Mouse (Mus musculus): ENCODE results near the gene Cog8. TPM values are rescaled to one million over a fixed set of nuclear protein-coding genes. Genes with fewer than 3 reads are reported as not detected.
A peak's percentile ranks its signal among the peaks of the same experiment; 100 is the strongest.

The Cog8 gene
- polyA plus RNA-seq (2015; fragmentation: Nextera tagmentation; extraction: Ambion mirVana), result 40.0 and 42.0 TPM in 2 replicates

- Histone ChIP-seq H3K4me2 (replicated peaks) (peak within 1 kb of the TSS; percentile 73), H3K9ac (peak within 1 kb of the TSS; percentile 91), H3K27me3 (no peaks in the 10 kb centered on the region), H3K4me3 (replicated peaks) (peak within 1 kb of the TSS; percentile 100), H3K4me1 (peaks cover 23% of the 10 kb centered on the region), H3K9me3 (replicated peaks) (no peaks in the 10 kb centered on the region), H3K36me3 (peaks cover 54% of the 10 kb centered on the region), H3K27ac (replicated peaks) (peak within 1 kb of the TSS; percentile 77)
- ATAC-seq (ENCODE audit: insufficient number of reproducible peaks, low FRiP score, low TSS enrichment, low read depth), result peak; percentile 94
- WGBS, result under 1% methylated on average over 88 of the region's 88 CpGs
These were observed at the start of gene Cog8, which contains the start of gene Nip7 for GRCm38 (mm10) chr8:107056076-107056972. TSS of gene Cog8 (minus strand) at chr8:107056689. TSS of gene Nip7 (plus strand) at chr8:107056877.

GRCm38 (mm10) chr8:107104547-107104946 lies 48.1 kb upstream of the Cog8 start:
- WGBS, result 10% methylated on average over 4 of the region's 4 CpGs
- H3K27ac ChIP-seq (replicated peaks), result no peak overlapping the region
- no peak overlapping the region for H3K4me3 ChIP-seq (replicated peaks)

GRCm38 (mm10) chr8:107100635-107101034 lies 44.1 kb upstream of the Cog8 start:
- no peaks in the 10 kb centered on the region for H3K27me3 ChIP-seq
- H3K4me1 ChIP-seq, result 0 out of 2 replicates have a peak, but pooled peaks cover 4% of the 10 kb centered on the region
- H3K9me3 ChIP-seq (replicated peaks), result no peaks in the 10 kb centered on the region
- WGBS, result 49% methylated on average over 2 of the region's 2 CpGs
- 0 out of 2 replicates have a peak overlapping the region, but pooled peaks have one; percentile 17 for H3K27ac ChIP-seq (replicated peaks)
- no peak for ATAC-seq (ENCODE audit: insufficient number of reproducible peaks, low FRiP score, low TSS enrichment, low read depth)
- H3K36me3 ChIP-seq, result no peaks in the 10 kb centered on the region
- H3K4me3 ChIP-seq (replicated peaks), result no peak overlapping the region
- H3K4me2 ChIP-seq (replicated peaks), result no peak overlapping the region
- no peak overlapping the region for H3K9ac ChIP-seq

More at GRCm38 (mm10) chr8:107104547-107104946, 48.1 kb upstream of the Cog8 start:
- Histone ChIP-seq H3K9ac (no peak overlapping the region), H3K27me3 (no peaks in the 10 kb centered on the region), H3K4me2 (replicated peaks) (no peak overlapping the region), H3K4me1 (no peaks in the 10 kb centered on the region), H3K9me3 (replicated peaks) (no peaks in the 10 kb centered on the region), H3K36me3 (no peaks in the 10 kb centered on the region)
- ATAC-seq (ENCODE audit: insufficient number of reproducible peaks, low FRiP score, low TSS enrichment, low read depth), result no peak

- Histone ChIP-seq H3K4me3 (replicated peaks) (peak within 1 kb of the TSS; percentile 86), H3K9ac (peak within 1 kb of the TSS; percentile 78), H3K36me3 (peaks cover 11% of the 10 kb centered on the region; the same call in 1 of the 2 replicates), H3K4me2 (replicated peaks) (peak within 1 kb of the TSS; percentile 56), H3K9me3 (replicated peaks) (no peaks in the 10 kb centered on the region), H3K4me1 (peaks cover 22% of the 10 kb centered on the region), H3K27me3 (no peaks in the 10 kb centered on the region), H3K27ac (replicated peaks) (peak within 1 kb of the TSS; percentile 93)
- 4% methylated on average over 39 of the region's 39 CpGs for WGBS
- ATAC-seq (ENCODE audit: insufficient number of reproducible peaks, low FRiP score, low TSS enrichment, low read depth), result peak; percentile 95
These were observed 40.0 kb upstream of the Cog8 start, which contains the start of gene Terf2 for GRCm38 (mm10) chr8:107096366-107097036. TSS of gene Terf2 (minus strand) at chr8:107096547.

GRCm38 (mm10) chr8:107095717-107096365 lies 39.4 kb upstream of the Cog8 start:
- peak overlapping the region; percentile 56 for H3K4me2 ChIP-seq (replicated peaks)
- WGBS, result under 1% methylated on average over 52 of the region's 53 CpGs
- peaks cover 22% of the 10 kb centered on the region for H3K4me1 ChIP-seq
- H3K36me3 ChIP-seq, result peaks cover 15% of the 10 kb centered on the region
- peak overlapping the region; percentile 86 for H3K4me3 ChIP-seq (replicated peaks)
- peak overlapping the region; percentile 93 for H3K27ac ChIP-seq (replicated peaks)
- peak; percentile 83 for ATAC-seq (ENCODE audit: insufficient number of reproducible peaks, low FRiP score, low TSS enrichment, low read depth)
- H3K9ac ChIP-seq, result peak overlapping the region; percentile 78
- H3K27me3 ChIP-seq, result no peaks in the 10 kb centered on the region
- H3K9me3 ChIP-seq (replicated peaks), result no peaks in the 10 kb centered on the region

- no peaks in the 10 kb centered on the region for H3K9me3 ChIP-seq (replicated peaks)
- H3K4me2 ChIP-seq (replicated peaks), result no peak overlapping the region
- WGBS, result 83% methylated on average over 7 of the region's 7 CpGs
- H3K27me3 ChIP-seq, result no peaks in the 10 kb centered on the region
- no peak overlapping the region for H3K27ac ChIP-seq (replicated peaks)
- H3K36me3 ChIP-seq, result peaks cover 58% of the 10 kb centered on the region
- no peak overlapping the region for H3K9ac ChIP-seq
- ATAC-seq (ENCODE audit: insufficient number of reproducible peaks, low FRiP score, low TSS enrichment, low read depth), result no peak
- no peak overlapping the region for H3K4me3 ChIP-seq (replicated peaks)
- H3K4me1 ChIP-seq, result peaks cover 17% of the 10 kb centered on the region
These were observed 34.0 kb upstream of the Cog8 start for GRCm38 (mm10) chr8:107090531-107090930.

GRCm38 (mm10) chr8:107088526-107089063 lies 32.1 kb upstream of the Cog8 start:
- no peak for ATAC-seq (ENCODE audit: insufficient number of reproducible peaks, low FRiP score, low TSS enrichment, low read depth)
- no peak overlapping the region for H3K27ac ChIP-seq (replicated peaks)
- peaks cover 67% of the 10 kb centered on the region for H3K36me3 ChIP-seq
- no peak overlapping the region for H3K9ac ChIP-seq
- no peak overlapping the region for H3K4me3 ChIP-seq (replicated peaks)
- no peaks in the 10 kb centered on the region for H3K9me3 ChIP-seq (replicated peaks)
- no peaks in the 10 kb centered on the region for H3K4me1 ChIP-seq
- H3K27me3 ChIP-seq, result no peaks in the 10 kb centered on the region
- H3K4me2 ChIP-seq (replicated peaks), result no peak overlapping the region
- WGBS, result 91% methylated on average over 5 of the region's 5 CpGs

- H3K9ac ChIP-seq, result no peak overlapping the region
- WGBS, result 93% methylated on average over 5 of the region's 5 CpGs
- H3K27me3 ChIP-seq, result no peaks in the 10 kb centered on the region
- H3K27ac ChIP-seq (replicated peaks), result no peak overlapping the region
- H3K36me3 ChIP-seq, result peaks cover 79% of the 10 kb centered on the region
- no peaks in the 10 kb centered on the region for H3K4me1 ChIP-seq
- H3K9me3 ChIP-seq (replicated peaks), result no peaks in the 10 kb centered on the region
- no peak overlapping the region for H3K4me2 ChIP-seq (replicated peaks)
- no peak for ATAC-seq (ENCODE audit: insufficient number of reproducible peaks, low FRiP score, low TSS enrichment, low read depth)
- no peak overlapping the region for H3K4me3 ChIP-seq (replicated peaks)
These were observed 29.5 kb upstream of the Cog8 start for GRCm38 (mm10) chr8:107086018-107086417.

- Histone ChIP-seq H3K4me2 (replicated peaks) (no peak overlapping the region), H3K4me1 (no peaks in the 10 kb centered on the region), H3K36me3 (peaks cover 79% of the 10 kb centered on the region), H3K9ac (no peak overlapping the region), H3K27ac (replicated peaks) (no peak overlapping the region), H3K9me3 (replicated peaks) (no peaks in the 10 kb centered on the region), H3K4me3 (replicated peaks) (no peak overlapping the region), H3K27me3 (no peaks in the 10 kb centered on the region)
- ATAC-seq (ENCODE audit: insufficient number of reproducible peaks, low FRiP score, low TSS enrichment, low read depth), result no peak
- WGBS, result 97% methylated on average over 17 of the region's 17 CpGs
These were observed 28.9 kb upstream of the Cog8 start for GRCm38 (mm10) chr8:107085358-107085757.

- H3K27ac ChIP-seq (replicated peaks), result no peak overlapping the region
- ATAC-seq (ENCODE audit: insufficient number of reproducible peaks, low FRiP score, low TSS enrichment, low read depth), result no peak
- no peaks in the 10 kb centered on the region for H3K9me3 ChIP-seq (replicated peaks)
- 82% methylated on average over 7 of the region's 7 CpGs for WGBS
- H3K36me3 ChIP-seq, result peaks cover 88% of the 10 kb centered on the region
- no peak overlapping the region for H3K4me2 ChIP-seq (replicated peaks)
- no peak overlapping the region for H3K4me3 ChIP-seq (replicated peaks)
- H3K4me1 ChIP-seq, result no peaks in the 10 kb centered on the region; the same call in 1 of the 2 replicates
- no peaks in the 10 kb centered on the region for H3K27me3 ChIP-seq
- no peak overlapping the region for H3K9ac ChIP-seq
These were observed 19.9 kb upstream of the Cog8 start for GRCm38 (mm10) chr8:107076239-107076888.

All from embryonic facial prominence, embryonic 15.5 days (tissue).